Mouse (Mus musculus) retina, postnatal 1 day (tissue): ENCODE measurements around the gene Serpina16.

Experiments
- DNase-seq: peaks from one replicate; pipeline ENCODE4 v3.0.0-alpha.2; 2012

The Serpina16 gene

DNA sequence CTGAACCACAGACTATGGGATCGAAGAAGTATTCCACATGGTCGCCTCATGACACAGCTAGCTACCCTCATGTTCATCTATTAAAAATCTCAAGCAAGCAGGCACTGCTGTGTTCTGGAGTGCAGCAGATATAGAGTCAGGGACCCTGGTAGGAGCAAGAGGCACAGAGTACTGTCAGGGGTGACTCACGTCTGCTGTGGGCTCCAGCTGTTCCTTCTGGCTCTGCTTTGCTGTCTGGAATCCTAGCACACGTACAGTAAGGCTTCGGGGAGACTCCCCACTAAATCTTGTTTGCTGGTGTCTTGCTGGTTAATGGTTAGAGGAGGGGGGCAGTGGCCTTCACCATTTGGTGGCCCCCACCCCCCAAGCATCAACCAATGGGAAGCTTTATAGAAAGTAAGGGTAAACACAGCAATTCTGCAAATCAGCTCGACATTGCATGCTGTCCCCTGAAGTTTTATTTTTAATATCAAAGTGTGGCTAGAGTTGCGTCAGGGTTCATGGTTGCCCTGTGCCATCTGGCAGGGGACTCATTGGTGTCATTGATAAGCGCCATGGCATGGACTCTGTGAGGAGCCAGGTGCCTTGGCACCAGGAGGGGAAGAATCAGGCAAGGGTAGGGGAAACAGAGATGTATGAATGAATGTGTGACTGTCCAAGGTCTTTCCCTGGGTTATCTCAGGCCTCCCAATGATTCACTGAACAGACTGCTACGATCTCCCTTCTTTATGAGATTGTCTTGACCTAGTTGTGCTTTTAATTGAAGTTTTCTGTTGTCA is 18.9 kb downstream of the Serpina16 start, which contains the start of gene Serpina6:
Gene Serpina6 (minus strand): TSS at position 365 of the 779 bp plus-strand sequence.
- no peak for DNase-seq

GRCm38 (mm10) chr12:103655123-103656044 is 20.6 kb downstream of the Serpina16 start:
- no peak for DNase-seq

DNA sequence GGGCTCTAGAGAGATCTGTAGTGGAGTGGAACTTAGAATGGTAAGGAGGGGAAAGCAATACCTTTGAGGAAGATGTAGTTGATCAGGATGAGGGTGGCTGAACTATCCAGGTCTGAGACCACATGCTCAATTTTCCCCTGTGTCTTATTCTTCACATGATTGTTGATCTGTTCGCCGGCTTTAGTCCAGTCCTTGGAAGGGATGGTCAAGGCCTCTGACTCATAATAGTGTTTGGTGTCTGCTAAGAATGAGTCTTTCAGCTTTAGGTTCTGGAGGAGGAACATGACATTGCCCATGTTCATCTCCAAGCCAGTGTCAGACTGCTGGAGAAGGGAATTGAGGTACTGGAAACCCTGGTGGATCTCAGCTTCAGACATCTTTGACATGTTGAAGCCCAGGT is 22.1 kb downstream of the Serpina16 start:
- DNase-seq: no peak

GRCm38 (mm10) chr12:103646314-103646713 is 29.6 kb downstream of the Serpina16 start:
- DNase-seq: no peak

DNA sequence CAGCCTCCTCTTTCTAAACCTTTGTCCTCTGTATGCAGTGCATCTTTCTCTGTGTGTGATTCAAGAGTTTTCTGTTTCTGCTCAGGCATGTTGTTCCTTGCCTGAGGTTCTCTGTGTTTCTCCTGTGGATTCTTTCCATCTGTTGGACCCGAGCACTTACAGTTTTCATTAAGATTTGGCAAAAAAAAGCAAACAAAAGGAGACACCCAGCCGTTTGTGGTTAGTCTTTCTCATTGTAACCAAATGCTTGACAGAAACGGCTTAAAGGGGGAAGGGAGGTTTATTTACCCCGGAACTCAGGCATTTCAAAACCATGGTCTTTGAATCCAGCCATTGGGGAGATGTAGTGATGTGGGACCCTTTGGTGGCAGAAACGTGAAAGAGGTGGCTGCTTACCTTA is 31.3 kb downstream of the Serpina16 start:
- no peak for DNase-seq

GRCm38 (mm10) chr12:103643818-103644217 is 32.1 kb downstream of the Serpina16 start:
- DNase-seq: no peak

GRCm38 (mm10) chr12:103643336-103643735 is 32.6 kb downstream of the Serpina16 start:
- peak; percentile 72 for DNase-seq

DNA sequence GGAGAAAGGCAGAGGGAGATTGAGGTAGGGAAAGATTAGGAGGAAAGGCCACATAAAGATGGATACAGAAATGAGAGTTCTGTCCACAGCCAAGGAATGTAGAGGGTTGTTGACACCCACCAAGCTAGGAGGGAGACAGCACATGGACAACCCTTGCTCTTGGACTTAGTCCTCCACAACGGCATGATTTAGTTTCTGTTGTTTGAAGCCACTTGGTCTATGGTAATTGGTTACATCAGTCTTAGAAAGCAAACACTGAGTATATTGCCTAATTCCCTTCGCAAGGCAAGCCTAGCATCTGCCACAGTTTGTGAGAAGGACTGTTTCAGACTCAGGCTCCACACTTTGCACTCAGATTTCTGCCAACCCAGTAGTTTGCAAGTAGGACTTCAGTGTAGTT is 40.1 kb downstream of the Serpina16 start:
- no peak for DNase-seq

- no peak for DNase-seq
Observed at GRCm38 (mm10) chr12:103634430-103634829, 41.5 kb downstream of the Serpina16 start.

DNA sequence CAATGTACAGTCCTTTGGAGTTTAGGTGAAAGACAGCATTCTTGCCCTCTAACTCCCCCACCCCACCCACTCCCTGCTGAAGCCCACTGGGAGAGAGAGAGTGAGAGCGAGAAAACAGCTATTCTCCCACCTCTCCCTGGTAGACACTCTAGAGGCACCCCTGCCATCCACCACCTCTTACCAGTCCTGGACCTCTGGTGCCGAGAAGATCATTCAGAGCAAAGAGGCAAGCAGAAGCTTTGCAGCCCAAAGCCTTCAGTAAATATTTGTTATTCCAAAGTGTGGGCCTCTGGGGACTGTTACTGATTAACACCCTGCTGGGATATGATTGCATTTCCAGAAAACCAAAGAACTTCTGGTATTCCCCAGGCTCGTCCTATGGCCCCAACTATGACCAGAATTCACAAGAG is 44.7 kb downstream of the Serpina16 start, which contains the start of gene Serpina10:
Gene Serpina10 (minus strand): TSS at position 242 of the 410 bp plus-strand sequence.
- no peak for DNase-seq
